In the genomic region with DNA sequence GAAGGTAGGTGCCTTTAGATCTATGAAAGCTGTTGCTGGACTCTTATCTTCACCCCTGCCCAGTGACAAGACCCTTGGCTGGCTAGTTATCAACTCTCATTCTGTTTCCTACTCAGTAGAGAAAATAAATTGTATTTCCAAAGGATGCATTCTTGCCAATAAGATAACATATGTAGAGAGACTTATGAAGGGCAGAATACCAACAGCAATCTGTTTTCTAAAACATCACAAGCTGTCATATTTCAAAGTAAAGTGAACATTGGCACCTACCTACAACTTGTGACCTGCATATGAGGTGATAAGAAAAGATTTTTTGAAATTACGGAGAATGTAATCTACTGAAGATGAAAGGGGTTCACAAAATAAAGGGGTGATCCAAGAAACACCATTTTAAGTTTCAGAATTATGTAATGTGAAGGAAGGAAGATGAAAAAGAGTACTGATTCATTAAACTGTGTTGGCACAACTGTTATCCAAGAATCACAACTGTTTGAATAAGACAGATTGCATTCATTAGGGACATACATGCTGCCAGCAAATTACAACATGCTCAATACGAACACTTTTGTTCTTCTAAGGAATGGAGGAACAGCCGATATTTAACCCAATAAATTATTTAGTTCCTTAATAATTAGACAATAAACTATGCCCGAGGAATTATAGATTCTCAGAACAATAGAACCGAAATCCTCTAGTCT, we compare ENCODE assay signal across 13 mouse cellular contexts.
"Had no signal": no experiment of that assay in that cellular context is flagged by ENCODE, and none has a peak within 500 bp of the region (broad histone marks: within the 10 kb centered on the region; RNA-seq: fewer than 3 reads in every experiment).

No protein-coding gene starts in this region.

- ATAC-seq: liver, postnatal 0 days; midbrain, embryonic 13.5 days had no signal

- H3K27me3 ChIP-seq: limb, embryonic 12.5 days; liver, embryonic 13.5 days; midbrain, embryonic 13.5 days had no signal

- H3K36me3 ChIP-seq: liver, embryonic 13.5 days; midbrain, embryonic 13.5 days had no signal

- H3K4me2 ChIP-seq: limb, embryonic 12.5 days; liver, embryonic 13.5 days; midbrain, embryonic 13.5 days had no signal

- H3K9me3 ChIP-seq: limb, embryonic 12.5 days; liver, embryonic 13.5 days; midbrain, embryonic 13.5 days had no signal

- H3K4me3 ChIP-seq: limb, embryonic 12.5 days; liver, embryonic 13.5 days; midbrain, embryonic 13.5 days had no signal

- DNase-seq: kidney, adult 9 months; kidney, postnatal 36 days; liver; liver, embryonic 13.5 days; liver, postnatal 0 days; lung, postnatal 36 days; right cerebral cortex, postnatal 25 days; thymus, adult 18-20 months; thymus, postnatal 14 days had no signal

- H3K27ac ChIP-seq: kidney, postnatal 0 days; limb, embryonic 12.5 days; liver, embryonic 13.5 days; midbrain, embryonic 13.5 days; stomach, postnatal 0 days had no signal

- H3K9ac ChIP-seq: limb, embryonic 12.5 days; liver, embryonic 13.5 days; liver, postnatal 0 days; midbrain, embryonic 13.5 days had no signal

- H3K4me1 ChIP-seq: limb, embryonic 12.5 days; liver, embryonic 13.5 days; midbrain, embryonic 13.5 days had no signal
